Mouse (Mus musculus): ENCODE results near the gene Mfsd14a.

Gene Mfsd14a

GRCm38 (mm10) chr3:116642373-116642772, 20.1 kb downstream of the Mfsd14a start:
- H3K36me3 ChIP-seq (ENCODE audit: insufficient read depth, low read length) = peaks cover 100% of the 10 kb centered on the region
- peaks cover 71% of the 10 kb centered on the region for H3K4me1 ChIP-seq (replicated peaks; ENCODE audit: low read depth, low read length)
- H3K9me3 ChIP-seq (ENCODE audit: low read length) = no peaks in the 10 kb centered on the region
- H3K4me3 ChIP-seq (replicated peaks; ENCODE audit: low read length) = no peak overlapping the region
- H3K27me3 ChIP-seq (ENCODE audit: insufficient read depth, low read length) = no peaks in the 10 kb centered on the region
- TF ChIP-seq POU5F1 (IDR thresholded peaks at IDR 0.05; ENCODE audit: borderline replicate concordance, low read length) (no peak), NANOG (IDR thresholded peaks at IDR 0.05; ENCODE audit: borderline replicate concordance, low read length) (no peak), CTCF (conservative IDR thresholded peaks at IDR 0.05; ENCODE audit: low read length) (no peak)

GRCm38 (mm10) chr3:116641811-116642371, 20.6 kb downstream of the Mfsd14a start:
- Histone ChIP-seq H3K4me1 (replicated peaks; ENCODE audit: low read depth, low read length) (peaks cover 75% of the 10 kb centered on the region), H3K27me3 (ENCODE audit: insufficient read depth, low read length) (no peaks in the 10 kb centered on the region), H3K36me3 (ENCODE audit: insufficient read depth, low read length) (peaks cover 100% of the 10 kb centered on the region), H3K9me3 (ENCODE audit: low read length) (no peaks in the 10 kb centered on the region), H3K4me3 (replicated peaks; ENCODE audit: low read length) (no peak overlapping the region)
- TF ChIP-seq NANOG (IDR thresholded peaks at IDR 0.05; ENCODE audit: borderline replicate concordance, low read length) (no peak), POU5F1 (IDR thresholded peaks at IDR 0.05; ENCODE audit: borderline replicate concordance, low read length) (no peak), CTCF (conservative IDR thresholded peaks at IDR 0.05; ENCODE audit: low read length) (no peak)

DNA sequence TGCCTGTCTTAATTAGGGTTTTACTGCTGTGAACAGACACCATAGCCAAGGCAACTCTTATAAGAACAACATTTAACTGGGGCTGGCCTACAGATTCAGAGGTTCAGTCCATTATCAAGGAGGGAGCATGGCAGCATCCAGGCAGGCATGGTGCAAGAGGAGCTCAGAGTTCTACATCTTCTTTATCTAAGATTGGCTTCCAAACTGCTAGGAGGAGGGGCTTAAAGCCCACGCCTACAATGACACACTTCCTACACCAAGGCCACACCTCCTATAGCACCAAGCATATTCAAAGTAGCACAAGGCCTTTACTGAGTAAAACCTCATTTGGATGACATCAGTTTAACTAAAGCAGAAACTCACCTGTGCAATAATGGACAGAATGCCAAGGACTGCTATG, 22.5 kb downstream of the Mfsd14a start:
- Histone ChIP-seq H3K9me3 (ENCODE audit: low read length) (no peaks in the 10 kb centered on the region), H3K4me3 (replicated peaks; ENCODE audit: low read length) (no peak overlapping the region), H3K4me1 (replicated peaks; ENCODE audit: low read depth, low read length) (peaks cover 88% of the 10 kb centered on the region), H3K27me3 (ENCODE audit: insufficient read depth, low read length) (no peaks in the 10 kb centered on the region), H3K36me3 (ENCODE audit: insufficient read depth, low read length) (peaks cover 100% of the 10 kb centered on the region)
- TF ChIP-seq POU5F1 (IDR thresholded peaks at IDR 0.05; ENCODE audit: borderline replicate concordance, low read length) = no peak
- TF ChIP-seq CTCF (conservative IDR thresholded peaks at IDR 0.05; ENCODE audit: low read length) = no peak
- TF ChIP-seq NANOG (IDR thresholded peaks at IDR 0.05; ENCODE audit: borderline replicate concordance, low read length) = no peak

DNA sequence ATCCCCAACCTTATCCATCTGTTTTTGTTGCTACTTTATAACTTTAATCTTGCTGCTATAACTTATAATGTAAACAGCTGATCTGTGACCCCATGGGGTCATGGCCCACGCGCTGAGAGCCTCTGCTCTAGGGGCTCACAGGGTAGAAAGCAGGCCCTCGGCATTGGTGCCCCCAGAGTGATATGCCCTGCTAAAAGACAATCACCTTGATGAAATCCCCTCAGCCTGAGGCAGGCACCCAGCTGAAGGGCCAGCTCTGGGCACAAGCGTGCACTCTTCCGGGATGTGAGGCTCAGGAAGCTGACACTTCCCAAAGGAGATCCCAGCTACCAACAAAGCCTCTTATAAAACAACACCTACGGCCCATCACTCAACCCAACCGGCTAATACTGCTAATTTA, 23.9 kb downstream of the Mfsd14a start:
- Histone ChIP-seq H3K36me3 (ENCODE audit: insufficient read depth, low read length) (peaks cover 100% of the 10 kb centered on the region), H3K4me1 (replicated peaks; ENCODE audit: low read depth, low read length) (peaks cover 82% of the 10 kb centered on the region), H3K27me3 (ENCODE audit: insufficient read depth, low read length) (no peaks in the 10 kb centered on the region), H3K4me3 (replicated peaks; ENCODE audit: low read length) (no peak overlapping the region), H3K9me3 (ENCODE audit: low read length) (no peaks in the 10 kb centered on the region)
- TF ChIP-seq NANOG (IDR thresholded peaks at IDR 0.05; ENCODE audit: borderline replicate concordance, low read length) (no peak), CTCF (conservative IDR thresholded peaks at IDR 0.05; ENCODE audit: low read length) (no peak), POU5F1 (IDR thresholded peaks at IDR 0.05; ENCODE audit: borderline replicate concordance, low read length) (no peak)

- peaks cover 76% of the 10 kb centered on the region for H3K4me1 ChIP-seq (replicated peaks; ENCODE audit: low read depth, low read length)
- no peaks in the 10 kb centered on the region for H3K9me3 ChIP-seq (ENCODE audit: low read length)
- peaks cover 100% of the 10 kb centered on the region for H3K36me3 ChIP-seq (ENCODE audit: insufficient read depth, low read length)
- no peak for TF ChIP-seq NANOG (IDR thresholded peaks at IDR 0.05; ENCODE audit: borderline replicate concordance, low read length)
- TF ChIP-seq CTCF (conservative IDR thresholded peaks at IDR 0.05; ENCODE audit: low read length) = no peak
- no peak for TF ChIP-seq POU5F1 (IDR thresholded peaks at IDR 0.05; ENCODE audit: borderline replicate concordance, low read length)
- H3K27me3 ChIP-seq (ENCODE audit: insufficient read depth, low read length) = no peaks in the 10 kb centered on the region
- no peak overlapping the region for H3K4me3 ChIP-seq (replicated peaks; ENCODE audit: low read length)
These were observed 24.6 kb downstream of the Mfsd14a start for GRCm38 (mm10) chr3:116637693-116638476.

GRCm38 (mm10) chr3:116635799-116636198, 26.7 kb downstream of the Mfsd14a start:
- Histone ChIP-seq H3K9me3 (ENCODE audit: low read length) (no peaks in the 10 kb centered on the region), H3K36me3 (ENCODE audit: insufficient read depth, low read length) (peaks cover 97% of the 10 kb centered on the region), H3K27me3 (ENCODE audit: insufficient read depth, low read length) (no peaks in the 10 kb centered on the region), H3K4me1 (replicated peaks; ENCODE audit: low read depth, low read length) (peaks cover 56% of the 10 kb centered on the region), H3K4me3 (replicated peaks; ENCODE audit: low read length) (no peak overlapping the region)
- TF ChIP-seq CTCF (conservative IDR thresholded peaks at IDR 0.05; ENCODE audit: low read length) (no peak), POU5F1 (IDR thresholded peaks at IDR 0.05; ENCODE audit: borderline replicate concordance, low read length) (no peak), NANOG (IDR thresholded peaks at IDR 0.05; ENCODE audit: borderline replicate concordance, low read length) (no peak)

DNA sequence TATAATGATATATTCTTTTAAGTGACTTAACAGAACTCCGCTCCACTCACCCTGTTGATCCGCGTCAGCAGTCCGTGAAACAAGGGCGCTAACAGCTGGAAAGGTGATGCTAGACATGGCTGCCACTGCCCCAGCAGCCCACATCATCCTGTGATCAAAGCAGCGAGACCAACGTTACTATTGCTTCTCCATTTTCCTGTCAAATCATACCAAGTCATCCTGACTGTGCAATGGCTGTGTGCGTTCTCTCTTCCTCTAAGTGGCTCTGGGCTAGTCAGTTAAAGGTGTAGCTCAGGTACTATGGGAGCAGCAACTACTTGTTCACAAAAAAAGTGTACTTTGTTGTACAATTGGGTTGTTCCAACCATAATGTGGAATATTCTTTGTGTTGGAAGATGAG, 27.6 kb downstream of the Mfsd14a start:
- H3K4me3 ChIP-seq (replicated peaks; ENCODE audit: low read length) = no peak overlapping the region
- peaks cover 96% of the 10 kb centered on the region for H3K36me3 ChIP-seq (ENCODE audit: insufficient read depth, low read length)
- H3K4me1 ChIP-seq (replicated peaks; ENCODE audit: low read depth, low read length) = peaks cover 48% of the 10 kb centered on the region
- no peaks in the 10 kb centered on the region for H3K9me3 ChIP-seq (ENCODE audit: low read length)
- TF ChIP-seq CTCF (conservative IDR thresholded peaks at IDR 0.05; ENCODE audit: low read length) = no peak
- TF ChIP-seq NANOG (IDR thresholded peaks at IDR 0.05; ENCODE audit: borderline replicate concordance, low read length) = no peak
- no peak for TF ChIP-seq POU5F1 (IDR thresholded peaks at IDR 0.05; ENCODE audit: borderline replicate concordance, low read length)
- H3K27me3 ChIP-seq (ENCODE audit: insufficient read depth, low read length) = no peaks in the 10 kb centered on the region

GRCm38 (mm10) chr3:116634091-116634490, 28.4 kb downstream of the Mfsd14a start:
- TF ChIP-seq NANOG (IDR thresholded peaks at IDR 0.05; ENCODE audit: borderline replicate concordance, low read length) (no peak), POU5F1 (IDR thresholded peaks at IDR 0.05; ENCODE audit: borderline replicate concordance, low read length) (no peak), CTCF (conservative IDR thresholded peaks at IDR 0.05; ENCODE audit: low read length) (no peak)

More at GRCm38 (mm10) chr3:116634091-116634490, 28.4 kb downstream of the Mfsd14a start:
- H3K36me3 ChIP-seq (ENCODE audit: insufficient read depth, low read length) = peaks cover 93% of the 10 kb centered on the region
- no peaks in the 10 kb centered on the region for H3K27me3 ChIP-seq (ENCODE audit: insufficient read depth, low read length)
- H3K9me3 ChIP-seq (ENCODE audit: low read length) = no peaks in the 10 kb centered on the region
- peaks cover 42% of the 10 kb centered on the region for H3K4me1 ChIP-seq (replicated peaks; ENCODE audit: low read depth, low read length)
- no peak overlapping the region for H3K4me3 ChIP-seq (replicated peaks; ENCODE audit: low read length)

All from E14TG2a.4 (cell line).